Mouse (Mus musculus) midbrain, embryonic 10.5 days (tissue): ENCODE measurements around the gene Hoxc6. TPM values are rescaled to one million over a fixed set of nuclear protein-coding genes. Genes with fewer than 3 reads are reported as not detected.
A peak's percentile ranks its signal among the peaks of the same experiment; 100 is the strongest.

ENCODE experiments used
- DNase-seq: peaks from one replicate; pipeline ENCODE4 v3.0.0-alpha.2; 2017; ENCODE audit warnings: low spot score
- H3K27ac ChIP-seq: fragments of 300-500 bp; sonication (generic); replicated peaks from 2 replicates; pipeline ENCODE4 v1.5.1; 2016; ENCODE audit warnings: mild to moderate bottlenecking
- H3K27me3 ChIP-seq: fragments of 300-500 bp; sonication (generic); 2 replicates; pipeline ENCODE4 v1.6.1; 2016; ENCODE audit warnings: low read depth, mild to moderate bottlenecking; ENCODE audit not compliant: poor library complexity, severe bottlenecking
- H3K36me3 ChIP-seq: fragments of 300-500 bp; sonication (generic); 2 replicates; pipeline ENCODE4 v1.6.1; 2016; ENCODE audit warnings: mild to moderate bottlenecking, moderate library complexity
- H3K4me1 ChIP-seq: fragments of 300-500 bp; sonication (generic); 2 replicates; pipeline ENCODE4 v1.6.1; 2016
- H3K4me3 ChIP-seq: fragments of 300-500 bp; sonication (generic); 2 replicates; pipeline ENCODE4 v1.5.1; 2016; ENCODE audit warnings: mild to moderate bottlenecking, moderate library complexity
- H3K9me3 ChIP-seq: fragments of 300-500 bp; sonication (generic); replicated peaks from 2 replicates; pipeline ENCODE4 v1.6.1; 2016; ENCODE audit warnings: mild to moderate bottlenecking
- WGBS: fragments of 180-500 bp; shearing (Covaris S2); methylation state at CpG from one replicate; pipeline ENCODE4 v1.1.7; 2016; 5-methylcytosine and 5-hydroxymethylcytosine counted together
- microRNA counts: library from miRNA; unstranded; fragments of <30 nt; microRNA quantifications from one replicate; lab custom pipeline; 2017
- microRNA-seq: library from miRNA; unstranded; fragments of <30 nt; microRNA quantifications from one replicate; pipeline ENCODE4, GENCODE M21; 2017
- polyA plus RNA-seq: library from polyadenylated mRNA; unstranded; fragments of >200 nt; fragmentation: Nextera tagmentation; extraction: Ambion mirVana; gene quantifications from 2 replicates; pipeline ENCODE4 v1.2.1, GENCODE M21; 2016

Hoxc6 gene
- polyA plus RNA-seq, 1 experiment from 2014 or later = not detected

GRCm38 (mm10) chr15:103053210-103053609 lies 55.2 kb downstream of the Hoxc6 start:
- Histone ChIP-seq H3K9me3 (no peaks in the 10 kb centered on the region), H3K4me3 (no peak overlapping the region), H3K27me3 (peaks cover 99% of the 10 kb centered on the region), H3K27ac (no peak overlapping the region), H3K4me1 (no peaks in the 10 kb centered on the region), H3K36me3 (no peaks in the 10 kb centered on the region)
- DNase-seq = no peak

- peaks cover 6% of the 10 kb centered on the region for H3K4me1 ChIP-seq
- DNase-seq = no peak
- no peaks in the 10 kb centered on the region for H3K36me3 ChIP-seq
- H3K27ac ChIP-seq = no peak overlapping the region
- H3K9me3 ChIP-seq = no peaks in the 10 kb centered on the region
- 32% methylated on average over 2 of the region's 2 CpGs for WGBS
- peaks cover 99% of the 10 kb centered on the region for H3K27me3 ChIP-seq
- no peak overlapping the region for H3K4me3 ChIP-seq
Observed at GRCm38 (mm10) chr15:103056396-103056795, 58.3 kb downstream of the Hoxc6 start.

GRCm38 (mm10) chr15:103058715-103059114 lies 60.7 kb downstream of the Hoxc6 start:
- H3K36me3 ChIP-seq = no peaks in the 10 kb centered on the region
- peak; percentile 50 for DNase-seq
- H3K9me3 ChIP-seq = no peaks in the 10 kb centered on the region
- no peak overlapping the region for H3K4me3 ChIP-seq
- WGBS = 1% methylated on average over 12 of the region's 12 CpGs
- H3K27me3 ChIP-seq = peaks cover 100% of the 10 kb centered on the region
- H3K27ac ChIP-seq = no peak overlapping the region
- H3K4me1 ChIP-seq = peaks cover 7% of the 10 kb centered on the region

- H3K36me3 ChIP-seq = no peaks in the 10 kb centered on the region
- H3K9me3 ChIP-seq = no peaks in the 10 kb centered on the region
- H3K27ac ChIP-seq = no peak overlapping the region
- H3K4me3 ChIP-seq = no peak overlapping the region
- peaks cover 7% of the 10 kb centered on the region for H3K4me1 ChIP-seq
- under 1% methylated on average over 21 of the region's 21 CpGs for WGBS
- DNase-seq = peak; percentile 49
- H3K27me3 ChIP-seq = peaks cover 100% of the 10 kb centered on the region
Observed at GRCm38 (mm10) chr15:103059393-103059992, 61.4 kb downstream of the Hoxc6 start.

- 2% methylated on average over 11 of the region's 11 CpGs for WGBS
- Histone ChIP-seq H3K27me3 (peaks cover 100% of the 10 kb centered on the region), H3K4me1 (peaks cover 7% of the 10 kb centered on the region), H3K36me3 (no peaks in the 10 kb centered on the region), H3K27ac (no peak overlapping the region), H3K4me3 (no peak overlapping the region), H3K9me3 (no peaks in the 10 kb centered on the region)
- no peak for DNase-seq
Observed at GRCm38 (mm10) chr15:103060021-103060340, 61.9 kb downstream of the Hoxc6 start.

GRCm38 (mm10) chr15:103060341-103061130 lies 62.5 kb downstream of the Hoxc6 start:
- under 1% methylated on average over 36 of the region's 36 CpGs for WGBS
- DNase-seq = peak; percentile 62
- Histone ChIP-seq H3K36me3 (no peaks in the 10 kb centered on the region), H3K27ac (no peak overlapping the region), H3K9me3 (no peaks in the 10 kb centered on the region), H3K4me3 (no peak overlapping the region), H3K27me3 (peaks cover 100% of the 10 kb centered on the region), H3K4me1 (peaks cover 7% of the 10 kb centered on the region)

- H3K4me1 ChIP-seq = peaks cover 7% of the 10 kb centered on the region
- no peak overlapping the region for H3K4me3 ChIP-seq
- H3K27ac ChIP-seq = no peak overlapping the region
- peaks cover 100% of the 10 kb centered on the region for H3K27me3 ChIP-seq
- under 1% methylated on average over 30 of the region's 30 CpGs for WGBS
- DNase-seq = peak; percentile 45
- no peaks in the 10 kb centered on the region for H3K36me3 ChIP-seq
- no peaks in the 10 kb centered on the region for H3K9me3 ChIP-seq
Observed at GRCm38 (mm10) chr15:103061131-103061825, 63.2 kb downstream of the Hoxc6 start.

MicroRNA genes within 50 kb of the gene (microRNA counts, 519-probe panel; counts per million panel counts)
- not detected for microRNA mmu-miR-615-3p (lab: Ali Mortazavi, UCI)
- microRNA mmu-miR-615-5p (lab: Ali Mortazavi, UCI) = not detected

Small RNA genes lying within 50 kb of the gene (microRNA-seq; reads per million reads assigned to microRNA genes)
- gene Mir196a-2 (4.2 reads per million, percentile 9 among the genes with 10 or more reads in this experiment), gene Mir615 (12.0 reads per million, percentile 25 among the genes with 10 or more reads in this experiment)

Other genes starting within 250 kb of the Hoxc6 start
- not detected in 2 replicates for gene Hoxc13, start 77.2 kb upstream of the Hoxc6 start, polyA plus RNA-seq
- gene Hoxc12, start 61.5 kb upstream of the Hoxc6 start, polyA plus RNA-seq = not detected in 2 replicates
- not detected in 2 replicates for gene Hoxc11, start 43.8 kb upstream of the Hoxc6 start, polyA plus RNA-seq
- not detected in 2 replicates for gene Hoxc10, start 31.5 kb upstream of the Hoxc6 start, polyA plus RNA-seq
- 0.04 and 0.06 TPM in 2 replicates for gene Hoxc5, start 30.8 kb upstream of the Hoxc6 start, polyA plus RNA-seq
- not detected in 2 replicates for gene Hoxc9, start 21.8 kb upstream of the Hoxc6 start, polyA plus RNA-seq
- gene Hoxc8, start 7.7 kb upstream of the Hoxc6 start, polyA plus RNA-seq = not detected in 2 replicates
- not detected in 2 replicates for gene Hoxc4, start 20.7 kb downstream of the Hoxc6 start, polyA plus RNA-seq
- gene Smug1, start 168.8 kb downstream of the Hoxc6 start, polyA plus RNA-seq = 24.6 and 26.4 TPM in 2 replicates
- 194 and 206 TPM in 2 replicates for gene Cbx5, start 241.6 kb downstream of the Hoxc6 start, polyA plus RNA-seq
- 1,542 and 1,692 TPM in 2 replicates for gene Hnrnpa1, start 242.2 kb downstream of the Hoxc6 start, polyA plus RNA-seq